Mouse (Mus musculus): Measurements from ENCODE around the gene Wdr25.

DNA sequence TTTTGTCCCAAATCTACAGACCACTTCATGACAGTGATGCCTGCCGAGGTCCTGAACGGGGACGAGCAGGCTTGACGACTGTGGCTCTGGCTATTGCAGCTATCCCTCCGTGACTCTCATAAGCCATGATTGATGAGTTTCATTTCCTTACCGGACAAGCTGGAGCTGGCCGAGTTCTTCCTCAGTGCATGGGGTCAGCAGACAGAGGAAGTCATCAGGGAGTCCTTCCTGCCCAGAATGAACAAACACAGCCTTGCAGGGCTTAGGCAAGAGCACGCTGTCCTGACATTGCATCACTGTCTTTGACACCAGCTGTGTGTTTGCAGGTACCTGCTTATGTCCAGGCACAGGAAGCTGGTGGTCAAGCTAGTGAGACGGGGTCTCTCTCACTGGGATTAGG, 97.0 kb downstream of the Wdr25 start:
- TF ChIP-seq EP300 (IDR thresholded peaks at IDR 0.05; ENCODE audit: low read length), result no peak
- no peak for TF ChIP-seq MAX (IDR thresholded peaks at IDR 0.05; ENCODE audit: low read length)
- TF ChIP-seq POLR2A (IDR thresholded peaks at IDR 0.05; ENCODE audit: low read depth, low read length), result no peak
- TF ChIP-seq ELF1 (IDR thresholded peaks at IDR 0.05; ENCODE audit: low read depth, low read length), result no peak
- no peak for TF ChIP-seq CTCF (conservative IDR thresholded peaks at IDR 0.05 in 1 of 2, IDR thresholded peaks at IDR 0.05 in 1 of 2; ENCODE audit: low read depth in 2 of 2, low read length in 2 of 2)
- no peak for TF ChIP-seq RAD21 (IDR thresholded peaks at IDR 0.05; ENCODE audit: low read depth, low read length)
- no peak for TF ChIP-seq TBP (conservative IDR thresholded peaks at IDR 0.05; ENCODE audit: low read depth, low read length)
